Mouse (Mus musculus) MEL (cell line): ENCODE data around the gene Polr2c.

Experiments
- CHD1 ChIP-seq: IDR thresholded peaks from 2 replicates; pipeline ENCODE4 v1.6.1; 2012; ENCODE audit warnings: low read depth, mild to moderate bottlenecking, inconsistent platforms, low read length, improper control_type of control experiment
- CTCF ChIP-seq, 3 experiments: IDR thresholded peaks in 2 of 3; conservative IDR thresholded peaks in 1 of 3; 2 replicates each; pipeline ENCODE4 v1.5.1; 2011 to 2012; ENCODE audit warnings: low read length in 3 of 3, low read depth in 2 of 3, mild to moderate bottlenecking in 2 of 3, improper control_type of control experiment in 1 of 3, inconsistent platforms in 1 of 3, mixed read lengths in 1 of 3, moderate library complexity in 1 of 3; ENCODE audit not compliant: control insufficient read depth in 1 of 3, insufficient read depth in 1 of 3, poor library complexity in 1 of 3, severe bottlenecking in 1 of 3
- EP300 ChIP-seq, 2 experiments: IDR thresholded peaks; 2 replicates each; pipeline ENCODE4 v1.6.1; 2011; ENCODE audit warnings: improper control_type of control experiment in 2 of 2, low read length in 2 of 2, low read depth in 1 of 2, mild to moderate bottlenecking in 1 of 2
- MAFK ChIP-seq: IDR thresholded peaks from 2 replicates; pipeline ENCODE4 v1.6.1; 2011; ENCODE audit warnings: low read depth, mild to moderate bottlenecking, low read length, improper control_type of control experiment, borderline replicate concordance
- MEF2A ChIP-seq: IDR thresholded peaks from 2 replicates; pipeline ENCODE4 v1.6.1; 2014; ENCODE audit warnings: low read depth, mild to moderate bottlenecking, inconsistent platforms, low read length, improper control_type of control experiment; ENCODE audit not compliant: poor library complexity, insufficient replicate concordance, severe bottlenecking; ENCODE audit errors: extremely low read depth
- POLR2A ChIP-seq, 2 experiments: IDR thresholded peaks; 2 replicates each; pipeline ENCODE4 v1.6.1; 2011 to 2012; ENCODE audit warnings: low read length in 2 of 2, mild to moderate bottlenecking in 2 of 2, control low read depth in 1 of 2, improper control_type of control experiment in 1 of 2, low read depth in 1 of 2, moderate library complexity in 1 of 2; ENCODE audit not compliant: control insufficient read depth in 1 of 2, insufficient read depth in 1 of 2, poor library complexity in 1 of 2
- RAD21 ChIP-seq: IDR thresholded peaks from 2 replicates; pipeline ENCODE4 v1.6.1; 2011; ENCODE audit warnings: mild to moderate bottlenecking, low read depth, low read length, improper control_type of control experiment
- USF2 ChIP-seq, 2 experiments: IDR thresholded peaks; 2 replicates each; pipeline ENCODE4 v1.6.1; 2011 to 2012; ENCODE audit warnings: improper control_type of control experiment in 2 of 2, low read length in 2 of 2, borderline replicate concordance in 1 of 2, inconsistent platforms in 1 of 2, low read depth in 1 of 2, mild to moderate bottlenecking in 1 of 2; ENCODE audit not compliant: insufficient read depth in 1 of 2

DNA sequence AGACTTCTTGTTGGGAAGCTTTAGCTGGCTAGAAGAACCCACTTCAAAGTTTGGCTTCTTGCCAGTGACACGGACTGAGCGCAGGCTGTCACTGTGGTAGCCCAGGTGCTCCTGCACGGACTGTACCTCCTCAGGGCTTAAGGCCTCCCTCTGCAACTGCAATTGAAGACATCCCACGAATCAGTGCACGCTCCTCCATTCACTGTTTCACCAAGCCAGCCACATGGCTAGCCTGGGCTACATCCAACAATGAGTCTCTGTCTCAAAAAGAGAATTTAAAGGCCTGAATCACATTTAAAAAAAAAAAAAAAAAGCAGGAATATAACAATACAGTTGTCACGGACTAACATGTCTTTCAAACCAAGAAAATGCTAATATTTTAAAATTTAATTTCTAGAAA lies 29.0 kb upstream of the Polr2c start:
- TF ChIP-seq POLR2A (IDR thresholded peaks at IDR 0.05; ENCODE audit: control insufficient read depth in 1 of 2, insufficient read depth in 1 of 2, low read depth in 1 of 2, low read length in 2 of 2, poor library complexity in 1 of 2) (no peak), RAD21 (no peak), EP300 (IDR thresholded peaks at IDR 0.05; ENCODE audit: low read depth in 1 of 2, low read length in 2 of 2) (no peak), CTCF (IDR thresholded peaks at IDR 0.05 in 2 of 3, conservative IDR thresholded peaks at IDR 0.05 in 1 of 3; ENCODE audit: control insufficient read depth in 1 of 3, insufficient read depth in 1 of 3, low read depth in 2 of 3, low read length in 3 of 3, poor library complexity in 1 of 3, severe bottlenecking in 1 of 3) (no peak), MEF2A (no peak), CHD1 (no peak), MAFK (no peak), USF2 (IDR thresholded peaks at IDR 0.05; ENCODE audit: borderline replicate concordance in 1 of 2, insufficient read depth in 1 of 2, low read depth in 1 of 2, low read length in 2 of 2) (no peak)
